Mouse (Mus musculus): ENCODE measurements around the gene U90926.

DNA sequence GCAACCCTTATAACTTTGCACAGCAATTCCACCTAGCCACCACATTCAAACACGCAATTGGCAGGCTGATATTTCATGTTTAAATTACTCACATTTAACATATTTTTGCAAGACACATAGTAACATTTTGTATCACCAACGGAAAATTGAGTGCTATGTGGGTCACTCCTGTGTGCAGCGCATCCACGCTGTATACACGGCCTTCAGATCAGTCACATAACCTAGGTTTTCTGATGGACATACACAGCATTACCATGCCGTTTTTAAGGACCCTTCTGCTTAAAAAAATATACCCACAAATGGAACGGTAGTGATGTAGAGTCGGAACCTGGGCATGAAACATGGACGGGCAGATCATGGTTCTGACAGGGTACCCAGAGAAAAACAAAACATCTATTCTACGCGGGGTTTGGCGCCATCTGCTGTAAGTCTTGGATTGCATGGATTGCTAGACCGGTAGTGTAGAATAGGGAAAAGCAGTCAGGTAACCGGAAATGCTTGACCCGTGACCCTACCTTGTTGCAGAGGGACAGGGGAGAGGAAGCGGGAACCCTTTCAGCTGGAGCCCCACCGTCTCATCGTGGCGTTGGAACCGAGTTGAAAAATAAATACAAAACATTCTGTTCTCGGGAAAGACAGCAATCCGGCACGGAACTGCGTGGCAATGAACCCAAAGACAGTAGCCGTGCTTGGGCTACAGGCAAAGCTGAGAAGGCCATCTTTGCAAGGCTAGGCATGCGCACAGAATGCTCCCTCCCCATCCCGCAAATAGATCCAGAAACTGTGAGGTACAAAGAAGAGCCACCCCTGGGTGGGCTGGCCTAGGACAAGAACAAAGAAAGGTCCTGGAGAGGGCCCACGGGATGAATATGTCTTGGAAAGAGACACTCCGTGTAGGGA lies 24.4 kb upstream of the U90926 start:
- peak; percentile 58 for TF ChIP-seq CTCF (IDR thresholded peaks at IDR 0.05; ENCODE audit: low read depth, low read length)
- no peak for TF ChIP-seq POLR2A (IDR thresholded peaks at IDR 0.05; ENCODE audit: extremely low read depth, insufficient read depth, low read length)

All from liver, adult 2 months (tissue).